Mouse (Mus musculus) liver, embryonic 14.5 days (tissue): ENCODE measurements around the gene Furin. TPM values are rescaled to one million over a fixed set of nuclear protein-coding genes. Genes with fewer than 3 reads are reported as not detected.

ENCODE experiments used
- ATAC-seq: fragments of 200-750 bp; cut with Nextera tagmentation; 2 replicates; pipeline ENCODE4 v1.8.0; 2017; ENCODE audit warnings: moderate number of reproducible peaks, mild to moderate bottlenecking, moderate library complexity; ENCODE audit not compliant: insufficient read depth
- DNase-seq, 3 experiments: peaks; one replicate each; pipeline ENCODE4 v3.0.0-alpha.2; 2012 to 2013; ENCODE audit warnings: low read depth in 3 of 3, low spot score in 3 of 3
- H3K27ac ChIP-seq: fragments of 300-500 bp; sonication (generic); 2 replicates; pipeline ENCODE4 v1.5.1; 2014; ENCODE audit warnings: moderate library complexity, mild to moderate bottlenecking, control low read depth, inconsistent platforms
- H3K27me3 ChIP-seq: fragments of 300-500 bp; sonication (generic); 2 replicates; pipeline ENCODE4 v1.6.1; 2014; ENCODE audit warnings: mild to moderate bottlenecking, low read length, moderate library complexity; ENCODE audit not compliant: control insufficient read depth, insufficient read depth
- H3K36me3 ChIP-seq: fragments of 300-500 bp; sonication (generic); replicated peaks from 2 replicates; pipeline ENCODE4 v1.6.1; 2014; ENCODE audit warnings: low read depth; ENCODE audit not compliant: control insufficient read depth, insufficient read depth
- H3K4me1 ChIP-seq, 2 experiments: fragments of 200-500 bp in 1 of 2; fragments of 300-500 bp in 1 of 2; sonication (generic) in 1 of 2; replicated peaks; 2 replicates each; pipeline ENCODE4 v1.6.1; 2012 to 2014; ENCODE audit warnings: antibody characterized with exemption in 1 of 2, inconsistent platforms in 1 of 2, low read length in 1 of 2; ENCODE audit not compliant: control insufficient read depth in 2 of 2, insufficient read depth in 2 of 2
- H3K4me2 ChIP-seq: fragments of 300-500 bp; sonication (generic); 2 replicates; pipeline ENCODE4 v1.6.1; 2014; ENCODE audit warnings: low read depth, mild to moderate bottlenecking, control low read depth, moderate library complexity
- H3K4me3 ChIP-seq, 2 experiments: fragments of 200-500 bp in 1 of 2; fragments of 300-500 bp in 1 of 2; sonication (generic) in 1 of 2; 2 replicates each; pipeline ENCODE4 v1.5.1; 2012 to 2014; ENCODE audit warnings: low read depth in 2 of 2, low read length in 2 of 2, mild to moderate bottlenecking in 2 of 2, control low read depth in 1 of 2, inconsistent platforms in 1 of 2, moderate library complexity in 1 of 2; ENCODE audit not compliant: insufficient read depth in 1 of 2
- H3K9ac ChIP-seq: fragments of 300-500 bp; sonication (generic); replicated peaks from 2 replicates; pipeline ENCODE4 v1.6.1; 2014; ENCODE audit warnings: mild to moderate bottlenecking, control low read depth, moderate library complexity
- H3K9me3 ChIP-seq: fragments of 300-500 bp; sonication (generic); 2 replicates; pipeline ENCODE4 v1.6.1; 2016; ENCODE audit warnings: low read length, mixed read lengths; ENCODE audit not compliant: control insufficient read depth
- CTCF ChIP-seq: IDR thresholded peaks from 2 replicates; pipeline ENCODE4 v1.5.1; 2016; ENCODE audit warnings: antibody characterized with exemption, low read depth, control low read depth
- EP300 ChIP-seq: IDR thresholded peaks from 2 replicates; pipeline ENCODE4 v1.6.1; 2016; ENCODE audit warnings: antibody characterized with exemption, low read depth
- WGBS: fragments of 180-500 bp; shearing (Covaris S2); extraction: QIAGEN DNeasy Blood & Tissue Kit; methylation state at CpG from one replicate; pipeline ENCODE4 v1.1.7; 2014; ENCODE audit not compliant: insufficient replicate concordance; 5-methylcytosine and 5-hydroxymethylcytosine counted together
- polyA plus RNA-seq, 2 experiments: library from polyadenylated mRNA; depleted of rRNA in 1 of 2; stranded (reverse) in 1 of 2; unstranded in 1 of 2; fragments of >200 nt; fragmentation: Nextera tagmentation in 1 of 2; extraction: Ambion mirVana in 1 of 2; gene quantifications; 2 replicates each; pipeline versions ENCODE4 v1.2.1 to v1.2.3; 2012 to 2014

Gene Furin
- polyA plus RNA-seq, 2 experiments = 3.8 to 6.0 TPM

GRCm38 (mm10) chr7:80358039-80358438 is 47.2 kb downstream of the Furin start:
- ATAC-seq (no peak), DNase-seq (no peak)
- H3K4me1 ChIP-seq = no peaks in the 10 kb centered on the region
- no peak overlapping the region for H3K4me3 ChIP-seq
- H3K27me3 ChIP-seq = no peaks in the 10 kb centered on the region
- no peaks in the 10 kb centered on the region for H3K9me3 ChIP-seq
- no peak overlapping the region for H3K27ac ChIP-seq
- WGBS = 73% methylated on average over 4 of the region's 4 CpGs
- TF ChIP-seq EP300 (no peak), CTCF (no peak)
- H3K9ac ChIP-seq = no peak overlapping the region
- no peak overlapping the region for H3K4me2 ChIP-seq
- H3K36me3 ChIP-seq = no peaks in the 10 kb centered on the region

- Histone ChIP-seq H3K4me2 (no peak overlapping the region), H3K27me3 (no peaks in the 10 kb centered on the region), H3K27ac (no peak overlapping the region), H3K4me3 (no peak overlapping the region), H3K36me3 (no peaks in the 10 kb centered on the region), H3K9ac (no peak overlapping the region), H3K9me3 (no peaks in the 10 kb centered on the region), H3K4me1 (no peaks in the 10 kb centered on the region)
- ATAC-seq (no peak), DNase-seq (no peak)
- WGBS = 66% methylated on average over 8 of the region's 8 CpGs
- no peak for TF ChIP-seq EP300
- TF ChIP-seq CTCF = no peak
Observed at GRCm38 (mm10) chr7:80357156-80357555, 48.1 kb downstream of the Furin start.

GRCm38 (mm10) chr7:80356351-80356750 is 48.9 kb downstream of the Furin start:
- H3K9me3 ChIP-seq = no peaks in the 10 kb centered on the region
- no peak for TF ChIP-seq CTCF
- no peak overlapping the region for H3K27ac ChIP-seq
- H3K36me3 ChIP-seq = no peaks in the 10 kb centered on the region
- no peak for ATAC-seq
- no peak for DNase-seq
- H3K9ac ChIP-seq = no peak overlapping the region
- no peak overlapping the region for H3K4me2 ChIP-seq
- H3K4me3 ChIP-seq = no peak overlapping the region
- no peaks in the 10 kb centered on the region for H3K27me3 ChIP-seq
- no peaks in the 10 kb centered on the region for H3K4me1 ChIP-seq
- 82% methylated on average over 13 of the region's 13 CpGs for WGBS

GRCm38 (mm10) chr7:80352920-80353319 is 52.3 kb downstream of the Furin start:
- no peak for TF ChIP-seq CTCF
- no peak for TF ChIP-seq EP300
- H3K36me3 ChIP-seq = no peaks in the 10 kb centered on the region
- H3K9ac ChIP-seq = no peak overlapping the region
- H3K27me3 ChIP-seq = no peaks in the 10 kb centered on the region
- no peak overlapping the region for H3K4me3 ChIP-seq
- H3K27ac ChIP-seq = no peak overlapping the region
- no peaks in the 10 kb centered on the region for H3K9me3 ChIP-seq
- H3K4me1 ChIP-seq = peaks cover 4 to 5% of the 10 kb centered on the region in 2 experiments; a peak in 3 of 4 replicates
- DNase-seq (no peak), ATAC-seq (no peak)
- H3K4me2 ChIP-seq = no peak overlapping the region
- 81% methylated on average over 8 of the region's 8 CpGs for WGBS

- H3K27ac ChIP-seq = no peak overlapping the region
- DNase-seq = no peak
- TF ChIP-seq EP300 (no peak; the same call in 1 of the 2 replicates), CTCF (no peak)
- no peak overlapping the region; the same call in 1 of the 2 replicates for H3K9ac ChIP-seq
- no peak overlapping the region for H3K4me3 ChIP-seq
- H3K4me1 ChIP-seq = peaks cover 4 to 13% of the 10 kb centered on the region in 2 experiments; a peak in 3 of 4 replicates
- peak; percentile 43; the same call in 1 of the 2 replicates for ATAC-seq
- H3K9me3 ChIP-seq = no peaks in the 10 kb centered on the region
- H3K36me3 ChIP-seq = no peaks in the 10 kb centered on the region
- H3K27me3 ChIP-seq = no peaks in the 10 kb centered on the region
- 12% methylated on average over 2 of the region's 2 CpGs for WGBS
- no peak overlapping the region for H3K4me2 ChIP-seq
Observed at GRCm38 (mm10) chr7:80350808-80351207, 54.4 kb downstream of the Furin start.
